Mouse (Mus musculus) CH12.LX (cell line): ENCODE data around the gene Abca4.

Experiments
- CTCF ChIP-seq, 2 experiments: IDR thresholded peaks in 1 of 2; conservative IDR thresholded peaks in 1 of 2; 2 replicates each; pipeline ENCODE4 v1.5.1; 2011 to 2012; ENCODE audit warnings: low read depth in 2 of 2, low read length in 2 of 2, improper control_type of control experiment in 1 of 2, inconsistent platforms in 1 of 2, mild to moderate bottlenecking in 1 of 2, moderate library complexity in 1 of 2
- EP300 ChIP-seq: IDR thresholded peaks from 2 replicates; pipeline ENCODE4 v1.6.1; 2011; ENCODE audit warnings: low read length, improper control_type of control experiment
- HCFC1 ChIP-seq: IDR thresholded peaks from 2 replicates; pipeline ENCODE4 v1.6.1; 2012; ENCODE audit warnings: low read depth, mild to moderate bottlenecking, inconsistent platforms, low read length, improper control_type of control experiment
- KAT2A ChIP-seq: IDR thresholded peaks from 2 replicates; pipeline ENCODE4 v1.6.1; 2012; ENCODE audit warnings: low read length, improper control_type of control experiment, inconsistent platforms; ENCODE audit not compliant: insufficient replicate concordance
- MAFK ChIP-seq: IDR thresholded peaks from 2 replicates; pipeline ENCODE4 v1.6.1; 2011; ENCODE audit warnings: low read length, improper control_type of control experiment; ENCODE audit not compliant: insufficient replicate concordance
- MAX ChIP-seq: IDR thresholded peaks from 2 replicates; pipeline ENCODE4 v1.6.1; 2011; ENCODE audit warnings: low read length, improper control_type of control experiment
- POLR2A ChIP-seq: IDR thresholded peaks from 2 replicates; pipeline ENCODE4 v1.6.1; 2011; ENCODE audit warnings: low read depth, mild to moderate bottlenecking, improper control_type of control experiment, low read length
- RCOR1 ChIP-seq: conservative IDR thresholded peaks from 2 replicates; pipeline ENCODE4 v1.6.1; 2012; ENCODE audit warnings: low read depth, mild to moderate bottlenecking, inconsistent platforms, low read length, improper control_type of control experiment
- SIN3A ChIP-seq: IDR thresholded peaks from 2 replicates; pipeline ENCODE4 v1.6.1; 2012; ENCODE audit warnings: low read length, improper control_type of control experiment, inconsistent platforms
- TCF12 ChIP-seq: IDR thresholded peaks from 2 replicates; pipeline ENCODE4 v1.6.1; 2014; ENCODE audit warnings: low read depth, mild to moderate bottlenecking, inconsistent platforms, low read length, improper control_type of control experiment
- USF2 ChIP-seq: conservative IDR thresholded peaks from 2 replicates; pipeline ENCODE4 v1.6.1; 2011; ENCODE audit warnings: low read depth, low read length, improper control_type of control experiment
- ZC3H11A ChIP-seq: IDR thresholded peaks from 2 replicates; pipeline ENCODE4 v1.6.1; 2012; ENCODE audit warnings: low read depth, mild to moderate bottlenecking, inconsistent platforms, low read length, improper control_type of control experiment
- ZKSCAN1 ChIP-seq: IDR thresholded peaks from 2 replicates; pipeline ENCODE4 v1.6.1; 2012; ENCODE audit warnings: low read depth, inconsistent platforms, low read length, improper control_type of control experiment, borderline replicate concordance
- ZNF384 ChIP-seq: IDR thresholded peaks from 2 replicates; pipeline ENCODE4 v1.6.1; 2012; ENCODE audit warnings: low read depth, low read length, improper control_type of control experiment, inconsistent platforms

- TF ChIP-seq CTCF (conservative IDR thresholded peaks at IDR 0.05 in 1 of 2, IDR thresholded peaks at IDR 0.05 in 1 of 2; ENCODE audit: low read depth in 2 of 2, low read length in 2 of 2) (no peak), POLR2A (no peak), TCF12 (no peak), ZNF384 (no peak), HCFC1 (no peak), RCOR1 (no peak), ZC3H11A (no peak), KAT2A (no peak), ZKSCAN1 (no peak), SIN3A (no peak), MAFK (no peak), EP300 (no peak), MAX (no peak), USF2 (no peak)
These were observed 99.2 kb downstream of the Abca4 start for GRCm38 (mm10) chr3:122143432-122143831.
